Mouse (Mus musculus): ENCODE measurements around the gene Myo15b.

GRCm38 (mm10) chr11:115939690-115940329, 81.6 kb downstream of the Myo15b start:
- TF ChIP-seq POLR2A (IDR thresholded peaks at IDR 0.05; ENCODE audit: insufficient read depth, low read depth, low read length) (no peak), CTCF (IDR thresholded peaks at IDR 0.05) (peak; percentile 100)
